Mouse (Mus musculus): ENCODE data around the gene Tns1.

GRCm38 (mm10) chr1:74068366-74069084 lies 55.7 kb downstream of the Tns1 start:
- no peak for TF ChIP-seq POLR2A (IDR thresholded peaks at IDR 0.05; ENCODE audit: insufficient read length, low read depth)
- TF ChIP-seq MAX (IDR thresholded peaks at IDR 0.05; ENCODE audit: low read depth) = no peak
- TF ChIP-seq MYOG (IDR thresholded peaks at IDR 0.05; ENCODE audit: control insufficient read depth in 1 of 3, insufficient read depth in 1 of 3, insufficient read length in 2 of 3, low read depth in 2 of 3) = no peak
- no peak for TF ChIP-seq USF1 (IDR thresholded peaks at IDR 0.05; ENCODE audit: low read depth)
- no peak for TF ChIP-seq E2F4 (IDR thresholded peaks at IDR 0.05; ENCODE audit: insufficient read depth)
- TF ChIP-seq TCF12 (IDR thresholded peaks at IDR 0.05; ENCODE audit: insufficient read depth, poor library complexity, severe bottlenecking) = no peak
- TF ChIP-seq SRF (IDR thresholded peaks at IDR 0.05; ENCODE audit: control insufficient read depth, insufficient read length, low read depth) = no peak
- no peak for TF ChIP-seq POLR2AphosphoS2 (IDR thresholded peaks at IDR 0.05; ENCODE audit: insufficient read length, low read depth)
- peak in 1 of 3 experiments; percentile 24 for TF ChIP-seq MYOD1 (IDR thresholded peaks at IDR 0.05; ENCODE audit: control insufficient read depth in 1 of 3, insufficient read length in 2 of 3, low read depth in 2 of 3)
- TF ChIP-seq CEBPB (IDR thresholded peaks at IDR 0.05; ENCODE audit: insufficient read depth, poor library complexity, severe bottlenecking) = no peak
- TF ChIP-seq REST (IDR thresholded peaks at IDR 0.05; ENCODE audit: insufficient read depth, insufficient read length) = no peak
